Mouse (Mus musculus) CD4-positive, CD25-positive, alpha-beta regulatory T cell, adult 9 weeks (primary cell): ENCODE data around the gene Tmeff2. TPM values are rescaled to one million over a fixed set of nuclear protein-coding genes. Genes with fewer than 3 reads are reported as not detected.

Experiments
- polyA plus RNA-seq: library from polyadenylated mRNA; unstranded; fragments of 100-300 nt; shearing (Covaris generic); gene quantifications from one replicate; pipeline ENCODE4 v1.2.1, GENCODE M21; 2017

Gene Tmeff2
- polyA plus RNA-seq = not detected

GRCm38 (mm10) chr1:50900386-50900785, at the start of gene Tmeff2:
TSS of gene Tmeff2 (plus strand) at chr1:50900647.

